Mouse (Mus musculus) liver, embryonic 12.5 days (tissue): ENCODE results near the gene 9330161L09Rik. TPM values are rescaled to one million over a fixed set of nuclear protein-coding genes. Genes with fewer than 3 reads are reported as not detected.

Source experiments
- ATAC-seq: fragments of 200-750 bp; cut with Nextera tagmentation; 2 replicates; pipeline ENCODE4 v1.8.0; 2017; ENCODE audit warnings: moderate number of reproducible peaks, mild to moderate bottlenecking, moderate library complexity
- H3K27ac ChIP-seq: fragments of 300-500 bp; sonication (generic); 2 replicates; pipeline ENCODE4 v1.5.1; 2016; ENCODE audit warnings: mild to moderate bottlenecking
- H3K27me3 ChIP-seq: fragments of 300-500 bp; sonication (generic); replicated peaks from 2 replicates; pipeline ENCODE4 v1.6.1; 2016; ENCODE audit warnings: mild to moderate bottlenecking, moderate library complexity
- H3K36me3 ChIP-seq: fragments of 300-500 bp; sonication (generic); 2 replicates; pipeline ENCODE4 v1.6.1; 2016; ENCODE audit warnings: mild to moderate bottlenecking, moderate library complexity
- H3K4me1 ChIP-seq: fragments of 300-500 bp; sonication (generic); 2 replicates; pipeline ENCODE4 v1.6.1; 2016
- H3K4me2 ChIP-seq: fragments of 300-500 bp; sonication (generic); 2 replicates; pipeline ENCODE4 v1.6.1; 2016; ENCODE audit warnings: mild to moderate bottlenecking, moderate library complexity
- H3K4me3 ChIP-seq: fragments of 300-500 bp; sonication (generic); 2 replicates; pipeline ENCODE4 v1.5.1; 2016; ENCODE audit warnings: mild to moderate bottlenecking, moderate library complexity
- H3K9ac ChIP-seq: fragments of 300-500 bp; sonication (generic); 2 replicates; pipeline ENCODE4 v1.6.1; 2016; ENCODE audit warnings: mild to moderate bottlenecking, moderate library complexity
- H3K9me3 ChIP-seq: fragments of 300-500 bp; sonication (generic); replicated peaks from 2 replicates; pipeline ENCODE4 v1.6.1; 2016; ENCODE audit warnings: mild to moderate bottlenecking, moderate library complexity
- WGBS: fragments of 180-500 bp; shearing (Covaris S2); methylation state at CpG from one replicate; pipeline ENCODE4 v1.1.7; 2016; ENCODE audit not compliant: insufficient replicate concordance; 5-methylcytosine and 5-hydroxymethylcytosine counted together
- polyA plus RNA-seq: library from polyadenylated mRNA; unstranded; fragments of >200 nt; fragmentation: Nextera tagmentation; extraction: Ambion mirVana; gene quantifications from 2 replicates; pipeline ENCODE4 v1.2.1, GENCODE M21; 2016

The 9330161L09Rik gene
- polyA plus RNA-seq, 1 experiment from 2014 or later = 0.24 TPM

DNA sequence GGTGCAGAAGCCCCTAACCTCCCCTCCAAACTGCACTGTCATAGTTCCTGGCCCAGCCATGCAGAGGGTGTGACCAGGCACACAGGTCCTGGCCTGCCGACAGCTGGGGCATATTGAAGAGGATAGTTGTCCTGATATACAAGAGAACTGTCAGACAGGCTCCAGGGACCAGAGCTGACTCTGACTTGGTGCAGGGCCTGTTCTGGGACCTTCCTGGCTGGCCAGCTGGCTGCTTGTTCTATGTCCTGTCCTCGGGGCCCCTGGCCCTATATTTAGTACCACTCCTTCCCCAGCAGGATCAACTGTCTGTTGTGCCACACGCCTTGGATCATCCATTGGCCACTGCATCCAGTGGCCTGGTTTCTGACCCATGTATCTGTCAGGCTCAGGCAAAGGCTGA lies 45.3 kb downstream of the 9330161L09Rik start:
- Histone ChIP-seq H3K27ac (no peak overlapping the region), H3K9me3 (no peaks in the 10 kb centered on the region), H3K4me2 (no peak overlapping the region), H3K9ac (no peak overlapping the region), H3K27me3 (peaks cover 30% of the 10 kb centered on the region), H3K4me1 (no peaks in the 10 kb centered on the region), H3K4me3 (no peak overlapping the region), H3K36me3 (no peaks in the 10 kb centered on the region)
- 64% methylated on average over 3 of the region's 3 CpGs for WGBS
- ATAC-seq = no peak

DNA sequence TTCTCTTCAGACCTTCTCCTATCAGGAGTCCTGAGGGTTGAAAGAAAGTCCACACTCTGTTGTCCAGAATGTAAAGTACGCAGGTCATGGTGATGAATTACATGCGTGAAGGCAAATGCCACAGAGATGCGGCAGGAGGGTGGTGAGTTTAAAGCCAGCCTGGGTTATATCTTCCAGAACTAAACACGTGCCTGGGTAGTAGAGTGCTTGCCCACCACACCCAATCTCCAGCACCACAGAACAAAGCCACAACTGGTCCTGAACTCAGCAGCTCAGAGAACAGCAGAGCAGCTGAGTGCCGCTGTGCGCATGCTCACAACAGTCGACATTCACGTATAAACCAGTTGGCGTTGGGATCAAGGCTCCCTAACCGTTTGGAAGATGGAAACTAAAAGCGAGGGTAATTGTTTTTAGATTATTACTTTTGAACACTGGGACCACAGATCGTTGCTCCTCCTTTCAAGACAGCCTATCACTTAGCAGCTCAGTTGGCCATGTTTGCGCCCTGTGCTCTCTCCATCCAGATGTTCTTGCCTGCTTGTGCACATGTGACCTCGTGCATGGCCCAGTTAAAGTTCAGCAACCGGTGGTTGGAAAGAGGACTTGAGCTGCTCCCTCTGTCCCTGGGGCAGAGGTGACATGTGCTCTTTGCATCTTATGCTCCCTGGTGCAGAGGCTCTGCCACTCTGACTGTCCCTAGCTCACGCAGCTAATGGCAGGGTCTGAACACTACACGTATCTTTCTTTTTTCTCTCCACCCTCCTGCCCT lies 45.9 kb downstream of the 9330161L09Rik start:
- no peaks in the 10 kb centered on the region for H3K4me1 ChIP-seq
- peaks cover 24% of the 10 kb centered on the region for H3K27me3 ChIP-seq
- 80% methylated on average over 17 of the region's 17 CpGs for WGBS
- ATAC-seq = no peak
- no peak overlapping the region for H3K4me3 ChIP-seq
- H3K27ac ChIP-seq = no peak overlapping the region
- no peak overlapping the region for H3K9ac ChIP-seq
- H3K9me3 ChIP-seq = no peaks in the 10 kb centered on the region
- H3K36me3 ChIP-seq = no peaks in the 10 kb centered on the region
- no peak overlapping the region for H3K4me2 ChIP-seq

DNA sequence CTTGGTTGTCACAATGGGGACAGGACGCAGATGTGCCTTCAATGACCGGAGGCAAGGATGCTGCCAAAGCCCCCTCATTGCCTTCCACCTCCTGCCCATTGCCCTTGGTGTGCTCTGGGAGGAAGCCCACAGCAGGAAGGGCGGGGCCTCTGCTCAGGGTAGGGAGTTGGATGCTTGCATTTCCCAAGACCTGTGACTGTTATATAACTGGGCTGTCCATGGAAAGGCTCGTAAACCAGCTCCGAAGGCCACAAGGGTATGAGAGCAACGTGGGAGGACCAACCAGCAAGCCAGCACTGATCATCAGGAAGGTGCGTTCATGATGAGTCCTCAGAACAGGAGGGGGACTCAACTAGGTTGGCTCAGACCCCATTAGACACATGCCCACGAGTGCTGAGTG lies 46.8 kb downstream of the 9330161L09Rik start:
- Histone ChIP-seq H3K36me3 (no peaks in the 10 kb centered on the region), H3K4me1 (no peaks in the 10 kb centered on the region), H3K27me3 (peaks cover 15% of the 10 kb centered on the region), H3K4me3 (no peak overlapping the region), H3K9ac (no peak overlapping the region), H3K9me3 (no peaks in the 10 kb centered on the region), H3K27ac (no peak overlapping the region), H3K4me2 (no peak overlapping the region)
- no peak for ATAC-seq
- WGBS = 58% methylated on average over 8 of the region's 8 CpGs

DNA sequence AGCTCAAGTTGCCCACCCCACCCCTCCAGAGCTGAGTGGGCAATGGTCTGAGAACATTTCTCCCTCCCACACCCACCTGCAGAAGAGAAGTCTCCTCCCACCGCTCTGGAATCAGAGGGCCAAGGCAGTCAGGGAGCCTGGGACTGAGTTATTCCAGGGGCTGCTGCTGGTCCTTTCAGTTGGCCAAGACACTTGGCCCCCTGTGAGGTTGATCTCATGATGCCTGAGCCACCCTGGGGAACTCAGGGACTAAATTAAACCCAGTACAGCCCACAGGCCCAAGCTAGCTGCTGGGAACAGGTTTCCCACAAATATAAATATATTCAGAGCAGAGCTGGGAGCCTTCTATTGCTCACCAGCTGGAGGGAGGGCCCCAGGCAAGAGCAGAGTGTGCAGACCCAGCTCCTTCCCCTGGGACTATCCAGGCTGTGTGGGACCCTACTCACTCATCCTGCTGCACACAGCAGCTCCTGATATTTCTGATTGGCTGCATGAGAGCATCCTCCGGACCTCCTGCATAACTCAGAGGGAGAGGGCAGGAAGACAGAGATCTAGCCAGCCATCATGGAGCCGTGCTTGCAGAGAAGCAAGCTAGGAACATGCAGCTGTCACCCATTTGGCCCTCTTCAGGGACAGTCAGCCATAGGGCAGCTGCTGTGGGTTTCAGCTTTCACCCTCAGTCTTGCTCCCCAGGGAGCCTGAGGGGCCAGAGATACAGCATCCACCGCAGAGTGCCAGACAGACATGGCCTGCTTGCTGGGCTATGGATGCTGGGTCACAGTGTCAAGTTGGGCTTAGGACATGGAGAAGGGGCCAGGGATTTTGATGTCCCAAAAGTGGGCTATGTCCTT lies 48.4 kb downstream of the 9330161L09Rik start:
- 48% methylated on average over 4 of the region's 4 CpGs for WGBS
- Histone ChIP-seq H3K4me1 (no peaks in the 10 kb centered on the region), H3K9me3 (no peaks in the 10 kb centered on the region), H3K4me2 (no peak overlapping the region), H3K36me3 (no peaks in the 10 kb centered on the region), H3K4me3 (no peak overlapping the region), H3K27me3 (peaks cover 11% of the 10 kb centered on the region; the same call in 1 of the 2 replicates), H3K9ac (no peak overlapping the region), H3K27ac (no peak overlapping the region)
- no peak for ATAC-seq

DNA sequence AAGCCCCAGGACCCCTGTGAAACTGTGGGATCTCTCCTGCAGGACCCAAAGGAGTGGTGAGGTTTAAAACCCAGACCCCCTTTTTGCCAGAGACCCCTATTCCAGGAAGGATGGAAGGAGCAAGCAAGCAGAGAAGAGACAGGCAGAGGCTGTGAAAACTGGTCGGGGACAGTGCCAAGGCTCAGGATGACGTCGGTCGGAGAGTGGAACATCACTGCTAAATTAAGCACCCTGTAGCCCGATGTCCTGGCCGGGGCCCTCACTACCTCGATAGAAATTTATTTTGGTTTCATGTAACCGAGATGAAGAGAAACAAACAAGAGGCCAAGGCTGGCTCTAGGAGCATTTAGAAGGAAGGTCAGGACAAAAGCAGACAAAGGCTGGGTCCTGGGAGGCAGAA lies 49.4 kb downstream of the 9330161L09Rik start:
- no peak for ATAC-seq
- 74% methylated on average over 8 of the region's 8 CpGs for WGBS
- peaks cover 10% of the 10 kb centered on the region; the same call in 1 of the 2 replicates for H3K27me3 ChIP-seq
- no peak overlapping the region for H3K4me3 ChIP-seq
- no peak overlapping the region for H3K9ac ChIP-seq
- H3K36me3 ChIP-seq = no peaks in the 10 kb centered on the region
- no peaks in the 10 kb centered on the region for H3K4me1 ChIP-seq
- H3K27ac ChIP-seq = no peak overlapping the region
- H3K9me3 ChIP-seq = no peaks in the 10 kb centered on the region
- H3K4me2 ChIP-seq = no peak overlapping the region

Other genes starting within 250 kb of the 9330161L09Rik start
- gene Prima1, start 165.7 kb downstream of the 9330161L09Rik start, polyA plus RNA-seq = not detected in 2 replicates
- gene Fam181a, start 96.8 kb downstream of the 9330161L09Rik start, polyA plus RNA-seq = not detected in 2 replicates
- gene Asb2, start 51.8 kb downstream of the 9330161L09Rik start, polyA plus RNA-seq = 1.1 and 1.2 TPM in 2 replicates
- 24.2 and 26.2 TPM in 2 replicates for gene Otub2, start 19.1 kb downstream of the 9330161L09Rik start, polyA plus RNA-seq
- gene Ddx24, start 18.0 kb upstream of the 9330161L09Rik start, polyA plus RNA-seq = 69.1 and 72.6 TPM in 2 replicates
- gene Ifi27, start 26.4 kb upstream of the 9330161L09Rik start, polyA plus RNA-seq = 9.8 and 11.6 TPM in 2 replicates
- 1.4 and 1.6 TPM in 2 replicates for gene Ifi27l2a, start 35.9 kb upstream of the 9330161L09Rik start, polyA plus RNA-seq
- not detected in 2 replicates for gene Ifi27l2b, start 49.4 kb upstream of the 9330161L09Rik start, polyA plus RNA-seq
- gene Ppp4r4, start 124.5 kb upstream of the 9330161L09Rik start, polyA plus RNA-seq = 1.8 and 2.3 TPM in 2 replicates
- 24.0 and 26.4 TPM in 2 replicates for gene Serpina10, start 223.6 kb upstream of the 9330161L09Rik start, polyA plus RNA-seq
- 1,015 and 1,058 TPM in 2 replicates for gene Serpina6, start 249.4 kb upstream of the 9330161L09Rik start, polyA plus RNA-seq